Comparison of ENCODE assay signal across 20 mouse cellular contexts in genomic region chr11:96624436-96624835, GRCm38 (mm10).
DNase-seq lines count a peak whose midpoint lies in the region; ATAC-seq lines count a peak whose summit lies in the region.
"Had no signal": no experiment of that assay in that cellular context is flagged by ENCODE, and none has a peak within 500 bp of the region (broad histone marks: within the 10 kb centered on the region; RNA-seq: fewer than 3 reads in every experiment).

No protein-coding gene starts in this region.

- DNase-seq in embryonic facial prominence, embryonic 11.5 days (ENCODE audit: low spot score) = peak; percentile 40
- no peak for DNase-seq in embryonic facial prominence, embryonic 10.5 days (ENCODE audit: low spot score)
- no peak for DNase-seq in kidney, postnatal 25 days
- no peak for DNase-seq in neural tube, embryonic 10.5 days (ENCODE audit: extremely low spot score, low spot score)
- no peak for DNase-seq in testis, postnatal 10 days (ENCODE audit: low spot score)
- no peak for DNase-seq in right cerebral cortex, postnatal 10 days (ENCODE audit: low spot score in 2 of 2)
- DNase-seq: cerebellum, postnatal 14 days; heart, adult 18-20 months; kidney, postnatal 36 days; left cerebral cortex, postnatal 4 days; liver, embryonic 13.5 days; lung, postnatal 36 days; thymus, adult 2 months had no signal

- no peaks in the 10 kb centered on the region for H3K9me3 ChIP-seq in embryonic facial prominence, embryonic 11.5 days (replicated peaks; ENCODE audit: control insufficient read depth, low read length)
- no peaks in the 10 kb centered on the region for H3K9me3 ChIP-seq in embryonic facial prominence, embryonic 10.5 days
- no peaks in the 10 kb centered on the region for H3K9me3 ChIP-seq in kidney, embryonic 15.5 days (replicated peaks)
- no peaks in the 10 kb centered on the region for H3K9me3 ChIP-seq in neural tube, embryonic 13.5 days
- H3K9me3 ChIP-seq: embryonic facial prominence, embryonic 15.5 days; forebrain, embryonic 15.5 days; heart, embryonic 15.5 days; hindbrain, embryonic 15.5 days; liver, embryonic 13.5 days; midbrain, embryonic 12.5 days had no signal

- H3K9ac ChIP-seq in embryonic facial prominence, embryonic 11.5 days (replicated peaks; ENCODE audit: low read length) = no peak overlapping the region
- H3K9ac ChIP-seq in kidney, embryonic 15.5 days = no peak overlapping the region
- no peak overlapping the region; the same call in 1 of the 2 replicates for H3K9ac ChIP-seq in neural tube, embryonic 13.5 days
- H3K9ac ChIP-seq: embryonic facial prominence, embryonic 15.5 days; forebrain, embryonic 15.5 days; heart, embryonic 15.5 days; hindbrain, embryonic 15.5 days; liver, embryonic 13.5 days; midbrain, embryonic 12.5 days had no signal

- H3K4me3 ChIP-seq in embryonic facial prominence, embryonic 11.5 days (ENCODE audit: low read depth, low read length) = no peak overlapping the region
- no peak overlapping the region for H3K4me3 ChIP-seq in embryonic facial prominence, embryonic 10.5 days
- no peak overlapping the region for H3K4me3 ChIP-seq in kidney, embryonic 15.5 days (replicated peaks)
- no peak overlapping the region for H3K4me3 ChIP-seq in neural tube, embryonic 13.5 days
- H3K4me3 ChIP-seq: embryonic facial prominence, embryonic 15.5 days; forebrain, embryonic 15.5 days; heart, embryonic 15.5 days; hindbrain, embryonic 15.5 days; liver, embryonic 13.5 days; midbrain, embryonic 12.5 days had no signal

- H3K27me3 ChIP-seq in embryonic facial prominence, embryonic 11.5 days (ENCODE audit: control insufficient read depth, insufficient read depth, low read length) = no peaks in the 10 kb centered on the region
- H3K27me3 ChIP-seq in embryonic facial prominence, embryonic 10.5 days (replicated peaks; ENCODE audit: low read depth, poor library complexity, severe bottlenecking) = peaks cover 21% of the 10 kb centered on the region
- peaks cover 3% of the 10 kb centered on the region; the same call in 1 of the 2 replicates for H3K27me3 ChIP-seq in kidney, embryonic 15.5 days
- no peaks in the 10 kb centered on the region for H3K27me3 ChIP-seq in neural tube, embryonic 13.5 days

- H3K36me3 ChIP-seq in embryonic facial prominence, embryonic 11.5 days (replicated peaks; ENCODE audit: control insufficient read depth, insufficient read depth, low read depth, low read length) = no peaks in the 10 kb centered on the region
- H3K36me3 ChIP-seq in embryonic facial prominence, embryonic 10.5 days (replicated peaks) = no peaks in the 10 kb centered on the region
- no peaks in the 10 kb centered on the region for H3K36me3 ChIP-seq in kidney, embryonic 15.5 days
- H3K36me3 ChIP-seq in neural tube, embryonic 13.5 days = no peaks in the 10 kb centered on the region
- H3K36me3 ChIP-seq: embryonic facial prominence, embryonic 15.5 days; forebrain, embryonic 15.5 days; heart, embryonic 15.5 days; hindbrain, embryonic 15.5 days; liver, embryonic 13.5 days; midbrain, embryonic 12.5 days had no signal

- ATAC-seq in embryonic facial prominence, embryonic 11.5 days (replicated peaks; ENCODE audit: insufficient number of reproducible peaks, low FRiP score, low TSS enrichment, low read depth) = no peak
- ATAC-seq in kidney, embryonic 15.5 days (replicated peaks; ENCODE audit: low FRiP score) = no peak
- no peak for ATAC-seq in neural tube, embryonic 13.5 days (ENCODE audit: low read depth)
- ATAC-seq: forebrain, embryonic 15.5 days had no signal

- 52% methylated on average over 4 of the region's 4 CpGs for WGBS in embryonic facial prominence, embryonic 11.5 days
- WGBS in embryonic facial prominence, embryonic 10.5 days = 61% methylated on average over 4 of the region's 4 CpGs
- 32% methylated on average over 4 of the region's 4 CpGs for WGBS in kidney, embryonic 15.5 days
- WGBS in neural tube, embryonic 13.5 days = 25% methylated on average over 4 of the region's 4 CpGs

- no peaks in the 10 kb centered on the region for H3K4me1 ChIP-seq in embryonic facial prominence, embryonic 11.5 days (ENCODE audit: control insufficient read depth, insufficient read depth, low read length)
- peaks cover 24% of the 10 kb centered on the region for H3K4me1 ChIP-seq in embryonic facial prominence, embryonic 10.5 days
- H3K4me1 ChIP-seq in kidney, embryonic 15.5 days = peaks cover 44% of the 10 kb centered on the region
- peaks cover 70% of the 10 kb centered on the region for H3K4me1 ChIP-seq in neural tube, embryonic 13.5 days (replicated peaks)
- H3K4me1 ChIP-seq: heart, embryonic 15.5 days had no signal

- H3K4me2 ChIP-seq in embryonic facial prominence, embryonic 11.5 days (ENCODE audit: low read depth, low read length) = no peak overlapping the region
- 0 out of 2 replicates have a peak overlapping the region, but pooled peaks have one; percentile 27 for H3K4me2 ChIP-seq in kidney, embryonic 15.5 days
- H3K4me2 ChIP-seq in neural tube, embryonic 13.5 days = peak overlapping the region; percentile 18
- H3K4me2 ChIP-seq: embryonic facial prominence, embryonic 15.5 days; forebrain, embryonic 15.5 days; heart, embryonic 15.5 days; hindbrain, embryonic 15.5 days; liver, embryonic 13.5 days; midbrain, embryonic 12.5 days had no signal

- no peak overlapping the region for H3K27ac ChIP-seq in embryonic facial prominence, embryonic 11.5 days (replicated peaks; ENCODE audit: low read depth, low read length)
- no peak overlapping the region for H3K27ac ChIP-seq in embryonic facial prominence, embryonic 10.5 days (replicated peaks)
- H3K27ac ChIP-seq in kidney, embryonic 15.5 days = no peak overlapping the region
- peak overlapping the region; percentile 84 for H3K27ac ChIP-seq in neural tube, embryonic 13.5 days (replicated peaks)
- H3K27ac ChIP-seq: embryonic facial prominence, embryonic 15.5 days; forebrain, embryonic 15.5 days; heart, embryonic 15.5 days; hindbrain, embryonic 15.5 days; liver, embryonic 13.5 days; midbrain, embryonic 12.5 days had no signal
